Mouse (Mus musculus) cerebral cortex, adult 2 months (tissue): Measurements from ENCODE around the gene Ptx3.

Experiments used
- WGBS: fragments of 180-500 bp; shearing (Covaris S2); methylation state at CpG from one replicate; pipeline ENCODE4 v1.1.7; 2018; 5-methylcytosine and 5-hydroxymethylcytosine counted together

Gene Ptx3

GRCm38 (mm10) chr3:66219655-66220191 is at the start of gene Ptx3:
TSS of gene Ptx3 (plus strand) at chr3:66219910.
- 13% methylated on average over 20 of the region's 20 CpGs for WGBS

GRCm38 (mm10) chr3:66172907-66173306 is 46.8 kb upstream of the Ptx3 start:
- 45% methylated on average over 5 of the region's 5 CpGs for WGBS

DNA sequence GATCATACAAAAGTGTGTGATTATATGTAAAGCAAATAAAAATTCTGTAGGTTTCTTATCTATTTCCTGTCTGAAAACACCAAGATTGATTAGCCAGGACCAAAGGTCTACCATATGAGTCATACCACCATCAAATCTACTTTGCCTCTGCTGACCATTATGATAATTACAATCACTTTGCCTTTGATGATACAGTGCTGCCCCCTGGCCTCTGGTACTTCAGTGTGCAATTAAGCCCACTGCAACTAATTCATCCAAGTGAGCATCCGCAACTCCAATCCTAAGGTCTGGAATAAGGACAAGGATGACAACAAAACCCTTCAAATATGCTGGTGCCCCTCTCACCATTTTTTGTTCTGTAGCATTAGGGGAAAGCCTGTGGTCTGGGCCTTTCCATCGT is 40.1 kb upstream of the Ptx3 start:
- 67% methylated on average over 2 of the region's 2 CpGs for WGBS

GRCm38 (mm10) chr3:66193910-66194562 is 25.7 kb upstream of the Ptx3 start:
- 54% methylated on average over 3 of the region's 3 CpGs for WGBS

- WGBS, result 75% methylated on average over 4 of the region's 4 CpGs
These were observed 10.7 kb upstream of the Ptx3 start for GRCm38 (mm10) chr3:66208836-66209573.

DNA sequence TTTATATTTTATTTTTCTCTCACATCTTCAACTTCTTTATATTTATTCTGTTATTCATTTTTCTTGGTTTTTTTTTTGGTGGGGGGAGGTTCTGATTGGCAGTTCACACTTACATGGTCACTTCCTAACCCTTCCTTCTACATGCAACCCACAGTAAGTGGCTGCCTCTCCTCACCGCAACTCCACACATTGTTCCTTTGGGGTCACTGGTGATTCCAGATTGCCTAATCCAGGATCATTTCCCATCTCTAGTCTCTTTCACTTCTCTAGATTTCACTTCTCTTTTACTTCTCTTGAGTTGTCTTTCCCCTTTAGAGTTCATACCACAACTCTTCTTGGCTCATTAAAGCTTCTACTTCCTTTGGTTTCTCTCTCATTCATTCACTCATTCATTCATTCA is 6.2 kb upstream of the Ptx3 start:
- WGBS, result 100% methylated on average over 1 of the region's 1 CpGs

DNA sequence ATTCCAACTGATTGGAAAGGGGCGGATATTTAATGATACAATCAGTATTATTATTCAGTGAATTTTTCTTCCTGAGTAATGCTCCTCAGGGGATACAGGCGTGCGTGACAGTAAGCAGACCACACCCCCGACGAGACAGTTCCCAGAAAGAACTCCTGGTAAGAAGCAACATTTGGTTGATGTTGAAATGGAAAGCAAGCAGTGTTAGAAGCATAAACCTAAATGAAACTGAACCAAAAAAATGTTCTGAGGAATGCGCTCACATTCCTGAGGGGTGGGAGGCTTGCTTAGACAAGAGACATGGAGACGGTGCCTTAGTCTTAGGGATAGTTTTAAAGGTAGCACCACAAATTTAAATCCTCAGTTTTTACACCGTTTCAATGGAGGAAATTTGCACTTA is 4.0 kb upstream of the Ptx3 start:
- WGBS, result 75% methylated on average over 8 of the region's 8 CpGs

GRCm38 (mm10) chr3:66220554-66221242 is 988 bp downstream of the Ptx3 start:
- under 1% methylated on average over 54 of the region's 54 CpGs for WGBS

DNA sequence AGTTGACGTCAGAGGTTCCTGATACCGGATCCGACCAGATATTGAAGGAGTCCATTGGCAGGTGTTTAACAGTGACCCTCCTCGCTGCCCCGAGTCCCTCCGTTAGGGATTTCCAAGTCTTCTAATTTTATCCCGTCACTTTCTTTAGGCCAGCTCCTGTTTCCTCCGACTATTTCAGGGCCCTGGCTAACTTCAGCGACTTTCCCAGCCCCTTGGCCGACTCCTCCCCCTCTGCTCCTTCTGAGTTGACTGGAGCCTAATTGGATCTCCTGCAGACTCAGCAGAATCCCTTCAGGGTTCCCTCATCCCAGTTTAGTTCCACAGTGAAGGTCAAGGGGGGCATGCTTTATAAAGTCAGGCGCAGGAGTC is 1.5 kb downstream of the Ptx3 start:
- 13% methylated on average over 11 of the region's 11 CpGs for WGBS

GRCm38 (mm10) chr3:66224931-66225537 is 5.3 kb downstream of the Ptx3 start:
- 63% methylated on average over 15 of the region's 15 CpGs for WGBS

- WGBS, result 25% methylated on average over 4 of the region's 4 CpGs
These were observed 16.6 kb downstream of the Ptx3 start for GRCm38 (mm10) chr3:66236234-66236871.

DNA sequence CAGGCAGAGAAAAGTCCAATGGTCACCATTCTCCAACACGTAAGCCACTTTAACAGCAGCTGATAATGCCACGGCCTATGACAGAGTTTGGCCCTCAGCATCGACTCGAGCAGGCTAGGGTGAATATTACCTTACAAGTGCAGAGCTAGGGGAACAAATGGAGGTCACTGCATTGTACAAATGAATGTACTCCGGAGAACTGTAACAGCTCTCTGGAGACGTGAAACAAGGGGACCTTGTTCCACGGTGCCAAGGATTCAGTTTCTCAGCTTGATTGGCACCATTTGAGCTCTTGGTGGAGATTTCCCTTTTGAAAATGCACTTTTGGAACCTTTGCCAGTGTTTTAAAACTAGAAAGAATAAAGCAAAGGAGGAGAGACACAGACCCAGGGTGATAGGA is 32.1 kb downstream of the Ptx3 start:
- 64% methylated on average over 7 of the region's 7 CpGs for WGBS

DNA sequence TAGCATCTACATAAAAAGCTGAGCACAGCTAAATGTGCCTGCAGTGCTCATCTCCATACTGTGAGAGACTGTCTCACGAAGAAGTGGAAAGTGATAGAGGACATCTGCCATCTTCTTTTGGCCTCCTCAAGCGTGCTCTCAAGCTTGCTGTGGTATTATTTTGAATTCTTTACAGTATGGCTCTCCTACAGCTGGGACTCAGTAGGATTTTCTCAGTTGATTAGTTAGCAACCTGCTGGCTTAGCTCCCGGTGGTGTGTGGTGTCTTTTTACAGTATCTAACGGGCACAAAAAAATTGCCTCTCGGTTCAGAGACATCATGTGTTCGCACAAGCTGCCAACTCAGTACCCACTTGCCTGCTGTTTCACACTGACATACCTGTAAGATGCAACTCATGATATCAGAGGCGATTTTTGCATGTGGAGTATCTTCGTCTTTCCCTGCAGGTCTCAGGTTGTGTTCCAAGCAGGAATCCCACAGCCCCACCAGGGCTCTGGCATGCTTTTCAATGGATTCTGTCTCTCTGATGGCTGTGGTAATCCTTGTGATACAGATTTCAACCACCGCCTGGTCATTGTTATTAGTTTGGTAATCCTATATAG is 34.9 kb downstream of the Ptx3 start:
- 47% methylated on average over 9 of the region's 9 CpGs for WGBS

DNA sequence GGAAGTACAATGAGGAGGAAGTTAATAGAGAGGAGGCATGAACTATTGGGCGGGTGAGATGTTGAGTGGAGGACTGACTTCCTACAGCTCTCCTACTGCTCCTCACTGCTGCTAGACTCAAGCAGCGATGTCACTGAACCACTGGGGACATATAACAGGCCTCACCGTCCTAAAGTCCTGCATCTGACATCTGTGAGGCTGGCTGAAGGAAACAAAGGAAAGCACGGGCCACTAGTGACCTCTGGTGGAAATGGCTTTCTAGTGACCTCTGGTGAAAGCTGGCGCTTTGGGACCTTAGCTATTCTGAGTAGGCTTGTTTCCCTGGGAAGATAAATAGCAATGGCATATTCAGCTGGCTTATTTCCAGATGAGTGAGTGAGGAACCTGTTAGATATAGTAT is 42.6 kb downstream of the Ptx3 start:
- 62% methylated on average over 5 of the region's 5 CpGs for WGBS

- WGBS, result 77% methylated on average over 4 of the region's 4 CpGs
These were observed 43.6 kb downstream of the Ptx3 start for GRCm38 (mm10) chr3:66263270-66263669.
